Mouse (Mus musculus) forebrain, embryonic 13.5 days (tissue): ENCODE measurements around the gene Lmx1a. TPM values are rescaled to one million over a fixed set of nuclear protein-coding genes. Genes with fewer than 3 reads are reported as not detected.

Experiments
- ATAC-seq: fragments of 200-750 bp; cut with Nextera tagmentation; 2 replicates; pipeline ENCODE4 v1.8.0; 2017
- H3K27ac ChIP-seq: fragments of 300-500 bp; sonication (generic); 2 replicates; pipeline ENCODE4 v1.5.1; 2015; ENCODE audit warnings: inconsistent platforms, mild to moderate bottlenecking, moderate library complexity
- H3K27me3 ChIP-seq: fragments of 300-500 bp; sonication (generic); 2 replicates; pipeline ENCODE4 v1.6.1; 2015; ENCODE audit warnings: mild to moderate bottlenecking, inconsistent platforms
- H3K36me3 ChIP-seq: fragments of 300-500 bp; sonication (generic); 2 replicates; pipeline ENCODE4 v1.6.1; 2015; ENCODE audit warnings: mild to moderate bottlenecking, inconsistent platforms; ENCODE audit not compliant: poor library complexity, severe bottlenecking
- H3K4me1 ChIP-seq: fragments of 300-500 bp; sonication (generic); 2 replicates; pipeline ENCODE4 v1.6.1; 2015; ENCODE audit warnings: inconsistent platforms
- H3K4me2 ChIP-seq: fragments of 300-500 bp; sonication (generic); 2 replicates; pipeline ENCODE4 v1.6.1; 2015; ENCODE audit warnings: inconsistent platforms, mild to moderate bottlenecking, moderate library complexity
- H3K4me3 ChIP-seq: fragments of 300-500 bp; sonication (generic); 2 replicates; pipeline ENCODE4 v1.5.1; 2015; ENCODE audit warnings: mild to moderate bottlenecking, inconsistent platforms
- H3K9ac ChIP-seq: fragments of 300-500 bp; sonication (generic); 2 replicates; pipeline ENCODE4 v1.6.1; 2015; ENCODE audit warnings: mild to moderate bottlenecking, inconsistent platforms
- H3K9me3 ChIP-seq: fragments of 300-500 bp; sonication (generic); replicated peaks from 2 replicates; pipeline ENCODE4 v1.6.1; 2016; ENCODE audit warnings: inconsistent platforms
- WGBS: fragments of 180-500 bp; shearing (Covaris S2); methylation state at CpG from one replicate; pipeline ENCODE4 v1.1.7; 2015; 5-methylcytosine and 5-hydroxymethylcytosine counted together
- polyA plus RNA-seq: library from polyadenylated mRNA; unstranded; fragments of >200 nt; fragmentation: Nextera tagmentation; extraction: Ambion mirVana; gene quantifications from 2 replicates; pipeline ENCODE4 v1.2.1, GENCODE M21; 2015

The Lmx1a gene
- polyA plus RNA-seq: 2.5 and 9.2 TPM in 2 replicates

DNA sequence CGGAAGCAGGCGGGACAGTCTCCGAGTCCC is at the start of gene Lmx1a:
TSS of gene Lmx1a (plus strand) at position 6 of the 30 bp plus-strand sequence.
- H3K36me3 ChIP-seq: no peaks in the 10 kb centered on the region
- no peaks in the 10 kb centered on the region; the same call in 1 of the 2 replicates for H3K9me3 ChIP-seq
- no peak within 1 kb of the TSS; the same call in 1 of the 2 replicates for H3K27ac ChIP-seq
- peaks cover 88% of the 10 kb centered on the region for H3K27me3 ChIP-seq
- peak within 1 kb of the TSS; percentile 86 for H3K4me2 ChIP-seq
- H3K4me3 ChIP-seq: peak within 1 kb of the TSS; percentile 48
- peaks cover 23% of the 10 kb centered on the region for H3K4me1 ChIP-seq
- WGBS: 0% methylated on average over 2 of the region's 3 CpGs
- peak within 1 kb of the TSS; percentile 62 for H3K9ac ChIP-seq
- no peak for ATAC-seq

DNA sequence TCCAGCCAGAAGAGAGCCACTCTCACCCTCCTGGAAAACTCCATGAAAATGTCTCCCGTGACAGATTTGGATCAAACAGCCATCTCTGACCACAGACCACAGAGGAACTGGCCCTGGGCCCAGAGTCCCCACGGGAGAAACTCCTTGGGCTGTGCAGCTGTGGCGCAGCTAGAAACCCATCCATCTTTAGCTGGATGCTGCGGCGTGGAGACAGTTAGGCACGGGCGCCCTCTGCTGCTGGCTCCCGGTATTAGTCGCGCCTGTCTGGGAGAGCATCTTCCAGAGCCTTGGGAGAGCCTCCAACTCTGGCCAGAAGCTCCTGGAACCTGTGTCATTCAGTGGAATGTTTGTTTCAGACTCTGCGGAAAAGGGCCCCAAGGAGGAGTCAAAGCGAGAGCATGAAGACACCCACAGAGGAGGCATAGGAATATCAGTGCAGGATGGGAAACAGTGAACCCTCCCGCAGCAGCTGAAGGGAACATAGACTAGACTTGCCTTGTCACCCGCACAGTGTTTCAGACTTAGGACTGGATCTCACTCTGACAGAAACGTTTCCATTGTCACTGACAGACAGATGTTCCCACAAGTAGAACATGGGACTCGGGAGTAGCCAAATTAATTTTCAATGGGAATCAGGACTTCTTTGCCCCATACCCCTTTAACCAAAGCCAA is 44.0 kb upstream of the Lmx1a start:
- Histone ChIP-seq H3K4me1 (no peaks in the 10 kb centered on the region), H3K4me2 (no peak overlapping the region), H3K27me3 (peaks cover 8% of the 10 kb centered on the region; the same call in 1 of the 2 replicates), H3K9me3 (no peaks in the 10 kb centered on the region), H3K9ac (no peak overlapping the region), H3K27ac (no peak overlapping the region), H3K4me3 (no peak overlapping the region), H3K36me3 (no peaks in the 10 kb centered on the region)
- WGBS: 19% methylated on average over 16 of the region's 16 CpGs
- peak; percentile 75 for ATAC-seq

DNA sequence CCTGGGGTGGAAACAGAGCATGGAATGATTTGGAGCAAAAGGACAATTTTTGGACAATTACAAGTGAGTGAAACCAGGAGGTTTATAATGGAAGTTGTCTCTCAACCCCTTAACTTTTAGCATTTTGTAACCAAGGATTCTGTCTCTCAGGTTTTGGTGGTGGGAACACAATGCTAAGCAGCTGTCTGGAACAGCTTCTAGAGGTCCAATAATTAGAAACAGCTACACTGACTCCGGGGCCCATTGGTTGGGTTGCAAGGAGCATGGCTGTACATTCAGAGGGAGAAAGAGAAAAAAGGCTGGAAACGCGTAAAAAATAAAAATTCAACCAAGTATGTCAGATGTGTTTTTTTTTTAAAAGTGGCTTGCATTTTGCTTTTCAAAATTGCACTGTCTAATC is 40.4 kb upstream of the Lmx1a start:
- WGBS: 91% methylated on average over 3 of the region's 3 CpGs
- no peak overlapping the region for H3K27ac ChIP-seq
- H3K27me3 ChIP-seq: peaks cover 5% of the 10 kb centered on the region; the same call in 1 of the 2 replicates
- no peaks in the 10 kb centered on the region for H3K4me1 ChIP-seq
- no peak overlapping the region for H3K9ac ChIP-seq
- no peak overlapping the region for H3K4me2 ChIP-seq
- no peak for ATAC-seq
- no peaks in the 10 kb centered on the region for H3K36me3 ChIP-seq
- H3K4me3 ChIP-seq: no peak overlapping the region
- H3K9me3 ChIP-seq: no peaks in the 10 kb centered on the region

DNA sequence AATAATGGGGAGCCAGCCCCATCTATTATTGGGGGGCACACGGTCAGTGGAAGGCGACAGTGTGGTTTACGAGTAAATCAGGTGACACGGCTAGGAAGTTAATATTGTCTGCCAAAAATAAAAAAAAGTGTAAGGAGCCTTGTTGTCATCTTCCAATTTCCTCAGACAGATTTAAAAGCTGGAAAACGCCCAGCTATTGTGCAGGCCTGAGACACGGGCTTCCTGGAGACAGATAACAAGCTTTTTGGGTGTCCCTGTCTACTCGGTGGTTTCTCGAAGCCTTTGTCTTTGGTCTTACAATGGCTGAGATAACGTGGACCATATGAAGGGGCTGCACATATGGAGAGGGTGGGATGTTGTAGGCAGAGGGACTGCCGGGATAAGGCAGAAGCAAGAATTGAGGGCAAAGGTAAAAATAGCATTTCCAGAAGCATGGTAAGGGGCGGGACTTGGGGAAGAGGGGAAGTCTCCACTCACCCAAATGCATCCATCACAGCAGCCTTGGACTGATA is 39.9 kb upstream of the Lmx1a start:
- no peaks in the 10 kb centered on the region for H3K4me1 ChIP-seq
- H3K9me3 ChIP-seq: no peaks in the 10 kb centered on the region
- H3K36me3 ChIP-seq: no peaks in the 10 kb centered on the region
- ATAC-seq: no peak
- H3K9ac ChIP-seq: no peak overlapping the region
- peaks cover 2% of the 10 kb centered on the region; the same call in 1 of the 2 replicates for H3K27me3 ChIP-seq
- 80% methylated on average over 11 of the region's 11 CpGs for WGBS
- no peak overlapping the region for H3K4me2 ChIP-seq
- H3K4me3 ChIP-seq: no peak overlapping the region
- H3K27ac ChIP-seq: no peak overlapping the region

DNA sequence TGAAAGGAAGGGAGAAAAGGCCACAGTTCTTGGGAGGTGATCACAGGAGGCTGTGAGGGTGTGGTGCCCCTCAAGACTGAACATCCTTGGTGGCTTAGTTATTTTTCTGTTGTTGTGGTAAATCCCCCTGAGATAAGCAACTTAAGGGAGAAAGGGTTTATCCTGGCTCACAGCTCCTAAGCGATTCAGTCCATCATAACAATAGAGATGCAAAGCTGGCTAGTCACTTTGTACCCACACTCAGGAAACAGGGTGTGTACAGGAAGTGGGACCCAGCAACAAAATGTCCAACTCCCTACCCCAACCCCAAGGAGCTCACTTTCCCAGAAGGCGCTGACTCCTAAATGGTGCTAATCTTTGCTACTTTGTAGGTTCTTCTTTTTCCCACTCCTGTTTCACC is 36.7 kb upstream of the Lmx1a start:
- no peak overlapping the region for H3K4me2 ChIP-seq
- H3K36me3 ChIP-seq: no peaks in the 10 kb centered on the region
- H3K9me3 ChIP-seq: no peaks in the 10 kb centered on the region
- 0 out of 2 replicates have a peak, but pooled peaks cover under 1% of the 10 kb centered on the region for H3K27me3 ChIP-seq
- no peak overlapping the region for H3K9ac ChIP-seq
- no peak overlapping the region for H3K27ac ChIP-seq
- no peaks in the 10 kb centered on the region for H3K4me1 ChIP-seq
- no peak for ATAC-seq
- H3K4me3 ChIP-seq: no peak overlapping the region
- 59% methylated on average over 2 of the region's 2 CpGs for WGBS

DNA sequence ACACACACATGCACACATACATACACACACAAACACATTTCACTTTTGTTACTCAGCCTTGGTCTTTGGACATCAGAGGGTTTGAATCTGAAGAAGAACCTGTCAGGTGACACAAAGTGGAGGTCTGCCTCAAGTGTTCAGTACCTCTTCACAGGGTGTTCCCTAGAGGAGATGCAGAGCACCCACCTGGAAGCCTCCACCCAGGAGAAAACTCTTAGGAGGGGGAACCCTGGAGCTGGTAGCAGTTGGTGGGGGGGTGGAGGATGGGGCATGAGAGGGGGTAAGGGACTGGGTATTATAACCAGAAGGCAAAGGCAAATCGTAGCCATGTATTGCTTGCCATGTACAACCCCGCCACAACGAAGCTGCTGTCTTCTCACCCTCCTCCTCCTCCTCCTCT is 30.0 kb upstream of the Lmx1a start:
- Histone ChIP-seq H3K9ac (no peak overlapping the region), H3K36me3 (no peaks in the 10 kb centered on the region), H3K4me2 (no peak overlapping the region), H3K27ac (no peak overlapping the region), H3K4me1 (peaks cover 25% of the 10 kb centered on the region), H3K9me3 (no peaks in the 10 kb centered on the region), H3K27me3 (peaks cover 36% of the 10 kb centered on the region), H3K4me3 (no peak overlapping the region)
- WGBS: 93% methylated on average over 3 of the region's 3 CpGs
- ATAC-seq: no peak

DNA sequence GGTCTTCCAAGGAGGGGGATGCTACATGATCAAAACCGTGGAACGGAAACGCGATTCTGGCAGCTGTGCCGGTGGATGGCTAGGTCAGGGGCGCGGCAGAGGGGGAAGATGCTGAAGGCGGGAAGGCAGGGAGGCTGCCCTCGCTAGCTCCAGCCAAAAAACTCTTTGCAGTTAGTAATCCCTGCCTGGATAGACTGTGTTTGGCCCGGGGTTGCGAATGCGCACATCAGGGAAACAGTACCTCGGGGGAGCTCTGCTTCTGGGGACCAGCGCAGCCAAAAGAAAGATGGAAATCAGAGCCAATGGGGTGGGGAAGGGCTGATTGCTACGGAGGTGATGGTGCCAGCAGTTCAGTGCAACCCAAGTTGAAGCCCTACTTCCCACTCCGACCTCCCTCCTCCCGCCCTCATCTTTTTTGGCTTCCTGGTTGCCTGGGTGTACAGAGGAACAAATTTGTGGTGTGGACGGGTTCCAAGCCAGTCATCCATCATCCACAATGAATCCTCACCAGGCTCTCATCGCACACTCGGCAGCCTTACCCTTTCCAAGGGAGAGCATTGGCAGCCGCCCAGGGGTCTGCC is 28.4 kb upstream of the Lmx1a start:
- Histone ChIP-seq H3K4me1 (peaks cover 25% of the 10 kb centered on the region), H3K9me3 (no peaks in the 10 kb centered on the region), H3K27me3 (peaks cover 36% of the 10 kb centered on the region), H3K27ac (no peak overlapping the region), H3K9ac (0 out of 2 replicates have a peak overlapping the region, but pooled peaks have one; percentile 30), H3K36me3 (no peaks in the 10 kb centered on the region), H3K4me3 (peak overlapping the region; percentile 28), H3K4me2 (peak overlapping the region; percentile 64)
- ATAC-seq: peak; percentile 84
- under 1% methylated on average over 21 of the region's 21 CpGs for WGBS

DNA sequence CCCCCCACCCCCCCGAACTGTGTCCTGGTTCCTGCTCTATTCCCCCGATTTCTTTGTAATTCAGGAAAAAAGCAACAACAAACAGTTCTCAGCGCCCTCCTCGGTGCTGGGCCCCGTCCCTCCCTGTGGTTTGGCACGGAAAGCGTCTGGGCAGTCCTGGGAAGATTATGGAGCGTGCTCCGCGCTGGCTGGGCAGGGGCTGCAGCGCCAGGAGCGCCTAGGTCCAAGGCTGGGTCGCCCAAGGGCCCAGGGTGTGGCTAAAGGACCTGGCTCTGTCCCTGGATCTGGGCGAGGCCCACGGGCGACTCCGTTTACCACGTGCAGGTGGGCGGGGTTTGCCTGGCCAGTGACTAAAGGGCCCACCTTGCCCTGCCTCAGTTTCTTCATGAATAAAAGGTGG is 27.9 kb upstream of the Lmx1a start:
- 2% methylated on average over 19 of the region's 19 CpGs for WGBS
- H3K27me3 ChIP-seq: peaks cover 36% of the 10 kb centered on the region

DNA sequence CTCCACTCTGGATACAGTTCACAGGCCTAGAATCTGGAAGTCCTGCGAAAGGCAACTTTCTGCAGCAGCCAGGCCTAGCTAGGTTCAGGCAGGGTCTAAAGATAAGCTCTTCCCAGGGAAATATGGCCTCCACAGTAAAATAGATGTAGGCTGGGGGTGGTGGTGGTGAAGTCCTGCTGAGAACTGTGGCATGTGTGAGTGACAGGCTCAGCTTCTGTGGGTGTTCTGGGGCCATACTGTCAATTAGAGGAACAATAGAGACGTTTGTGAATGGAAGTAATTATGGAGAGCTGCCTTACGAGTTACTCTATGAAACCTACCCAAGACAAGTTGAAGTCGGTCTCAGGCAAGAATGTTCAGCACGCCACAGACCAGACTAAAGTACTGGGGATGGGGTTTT is 25.9 kb upstream of the Lmx1a start:
- H3K9me3 ChIP-seq: no peaks in the 10 kb centered on the region
- no peak overlapping the region for H3K4me3 ChIP-seq
- no peak overlapping the region for H3K9ac ChIP-seq
- no peaks in the 10 kb centered on the region for H3K36me3 ChIP-seq
- H3K4me1 ChIP-seq: peaks cover 25% of the 10 kb centered on the region
- 32% methylated on average over 5 of the region's 5 CpGs for WGBS
- H3K4me2 ChIP-seq: no peak overlapping the region
- no peak overlapping the region for H3K27ac ChIP-seq
- ATAC-seq: no peak
- H3K27me3 ChIP-seq: peaks cover 33% of the 10 kb centered on the region

More for the DNA sequence above, 27.9 kb upstream of the Lmx1a start:
- Histone ChIP-seq H3K27ac (peak overlapping the region; percentile 40), H3K36me3 (no peaks in the 10 kb centered on the region), H3K9ac (0 out of 2 replicates have a peak overlapping the region, but pooled peaks have one; percentile 21), H3K4me1 (peaks cover 25% of the 10 kb centered on the region), H3K4me3 (peak overlapping the region; percentile 28), H3K9me3 (no peaks in the 10 kb centered on the region), H3K4me2 (peak overlapping the region; percentile 64)
- ATAC-seq: peak; percentile 88

DNA sequence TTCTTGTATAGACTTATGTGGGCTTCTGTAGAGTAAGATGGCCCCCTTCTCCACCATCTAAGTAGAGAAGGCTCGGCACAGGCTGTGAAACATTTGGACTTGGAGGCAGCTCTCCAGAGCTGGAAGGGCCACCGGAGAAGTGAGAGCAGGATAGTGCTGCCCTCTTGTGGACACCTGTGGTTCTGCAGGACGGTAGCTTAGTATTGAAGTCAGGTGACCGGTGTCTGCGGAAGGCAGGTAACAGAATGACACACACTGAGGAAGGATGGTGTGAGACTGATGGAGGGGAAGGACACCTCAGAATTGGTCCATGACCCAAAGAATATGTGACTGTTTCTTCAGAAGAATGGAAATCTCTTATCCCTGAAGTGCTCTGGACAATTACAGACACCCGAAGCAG is 19.2 kb upstream of the Lmx1a start:
- Histone ChIP-seq H3K9me3 (no peaks in the 10 kb centered on the region), H3K36me3 (no peaks in the 10 kb centered on the region), H3K4me2 (no peak overlapping the region), H3K4me3 (no peak overlapping the region), H3K4me1 (no peaks in the 10 kb centered on the region), H3K27me3 (peaks cover 41% of the 10 kb centered on the region), H3K9ac (no peak overlapping the region), H3K27ac (no peak overlapping the region)
- WGBS: 33% methylated on average over 6 of the region's 6 CpGs
- no peak for ATAC-seq

DNA sequence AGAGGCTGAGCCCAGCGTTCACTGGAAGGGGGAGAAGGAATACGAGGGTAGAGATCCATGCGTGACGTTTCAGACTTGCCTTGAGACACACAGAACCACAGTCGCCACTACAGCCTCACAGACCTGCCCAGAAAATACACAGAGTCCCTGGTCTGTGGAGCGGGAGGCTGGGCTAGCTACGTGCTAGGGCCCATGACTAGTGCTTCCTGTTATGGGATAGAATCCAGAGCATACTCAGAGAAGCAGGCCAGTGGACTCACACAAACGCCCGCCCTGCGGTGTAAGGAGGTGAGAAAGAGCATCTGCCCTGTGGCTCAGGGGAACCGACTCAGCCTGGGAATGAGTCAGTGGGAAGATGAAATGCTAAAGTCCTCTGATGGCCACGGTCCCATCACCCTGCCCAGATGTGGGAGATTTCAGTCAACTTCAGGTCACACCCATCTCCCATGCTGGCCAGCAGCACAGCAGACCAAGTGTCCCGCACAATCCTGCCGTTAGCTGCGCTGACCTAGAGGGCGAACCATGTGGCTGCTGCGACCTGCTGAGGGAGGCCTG is 16.5 kb upstream of the Lmx1a start:
- no peaks in the 10 kb centered on the region for H3K4me1 ChIP-seq
- no peak for ATAC-seq
- no peak overlapping the region for H3K9ac ChIP-seq
- no peaks in the 10 kb centered on the region for H3K9me3 ChIP-seq
- peaks cover 41% of the 10 kb centered on the region for H3K27me3 ChIP-seq
- 19% methylated on average over 17 of the region's 17 CpGs for WGBS
- no peak overlapping the region for H3K4me3 ChIP-seq
- no peak overlapping the region for H3K27ac ChIP-seq
- H3K36me3 ChIP-seq: no peaks in the 10 kb centered on the region
- H3K4me2 ChIP-seq: no peak overlapping the region

DNA sequence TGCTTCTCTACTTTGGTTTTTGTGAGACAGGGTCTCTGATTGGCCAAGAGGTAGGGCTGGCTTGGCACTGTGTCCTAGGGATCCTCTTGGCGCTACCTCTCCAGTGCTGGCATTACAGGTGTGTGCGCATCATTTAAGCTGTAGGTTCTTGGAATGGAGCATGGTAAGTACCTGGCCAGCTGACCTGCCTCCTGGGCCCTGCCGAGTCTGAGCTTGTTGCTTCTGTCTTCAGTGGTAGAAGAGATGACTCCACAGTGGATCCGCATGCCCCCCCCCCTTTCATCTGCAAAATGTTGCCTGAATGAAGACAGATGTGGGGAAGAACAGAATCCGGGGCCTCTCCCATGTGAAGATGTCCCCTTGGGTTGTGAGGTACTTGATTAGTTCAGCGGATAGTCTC is 10.0 kb upstream of the Lmx1a start:
- no peak overlapping the region for H3K4me2 ChIP-seq
- no peak for ATAC-seq
- no peaks in the 10 kb centered on the region for H3K4me1 ChIP-seq
- WGBS: 94% methylated on average over 6 of the region's 6 CpGs
- no peak overlapping the region for H3K9ac ChIP-seq
- peaks cover 11% of the 10 kb centered on the region for H3K9me3 ChIP-seq
- peaks cover 4% of the 10 kb centered on the region; the same call in 1 of the 2 replicates for H3K27me3 ChIP-seq
- no peak overlapping the region for H3K4me3 ChIP-seq
- H3K27ac ChIP-seq: no peak overlapping the region
- H3K36me3 ChIP-seq: no peaks in the 10 kb centered on the region
